Mouse (Mus musculus): Measurements from ENCODE around the gene Aig1. TPM values are rescaled to one million over a fixed set of nuclear protein-coding genes. Genes with fewer than 3 reads are reported as not detected.

The Aig1 gene
- polyA plus RNA-seq, 1 experiment from 2014 or later, result 22.6 TPM

DNA sequence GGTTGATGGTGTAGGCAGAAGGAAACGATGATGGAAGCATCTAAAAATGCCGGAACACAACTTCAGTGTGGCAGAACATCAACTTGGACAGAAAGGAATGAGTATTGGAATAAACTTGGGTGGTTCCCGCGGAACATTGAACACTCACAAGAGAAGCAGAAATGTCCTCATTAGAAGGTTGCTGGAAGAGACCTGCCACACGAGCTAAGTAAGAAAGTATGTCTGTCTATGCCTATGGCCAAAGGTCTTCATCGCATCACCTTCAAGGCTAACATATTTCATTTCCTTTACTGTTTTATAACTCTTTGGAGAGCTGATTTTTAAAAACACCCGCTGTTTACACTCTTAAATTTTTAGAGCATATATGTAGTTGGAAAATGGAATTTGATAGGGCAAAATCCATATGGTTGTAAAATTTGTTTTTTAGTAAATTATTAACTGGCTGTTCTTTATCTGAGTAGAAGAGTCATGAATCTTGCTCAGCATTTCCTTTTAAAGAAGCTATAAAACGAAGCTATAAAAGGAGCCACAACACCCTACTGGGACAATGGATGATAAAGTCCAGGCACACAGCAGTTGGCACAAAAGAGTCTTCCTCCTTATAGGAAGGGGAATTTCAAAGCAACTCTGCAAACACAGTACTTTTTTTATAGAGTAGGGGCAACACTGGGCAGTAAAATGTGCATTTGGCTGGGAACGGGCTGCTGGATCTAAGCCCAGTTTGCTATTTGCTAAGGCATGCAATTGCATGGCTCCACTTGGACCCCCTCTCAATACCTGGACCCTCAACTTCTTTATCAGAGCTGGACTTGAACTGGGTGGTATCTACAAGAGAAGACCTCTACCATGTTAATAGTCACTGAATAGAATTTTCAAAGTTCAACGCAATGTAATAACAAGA, 14.4 kb upstream of the Aig1 start:
- 89% methylated on average over 10 of the region's 10 CpGs for WGBS

DNA sequence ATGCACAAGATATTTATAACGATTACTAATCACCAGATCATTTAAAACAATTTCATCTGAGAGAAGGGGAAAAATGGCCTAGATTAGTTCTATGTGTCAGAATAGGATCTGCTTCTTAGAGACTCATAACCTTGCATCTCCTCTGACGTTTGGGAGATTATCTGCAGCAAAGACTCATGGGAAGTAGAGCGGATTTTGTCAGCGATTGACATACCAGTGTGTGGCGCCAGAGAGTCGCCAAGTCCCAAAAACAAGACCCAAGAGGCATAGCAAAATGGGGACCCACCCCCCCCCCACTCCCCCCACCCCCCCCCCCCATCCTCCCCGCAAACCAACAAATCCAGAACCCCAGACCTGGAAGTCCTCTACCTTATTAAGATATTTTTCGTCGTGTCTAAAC, 13.7 kb upstream of the Aig1 start:
- Histone ChIP-seq H3K4me1 (ENCODE audit: control insufficient read depth, insufficient read depth, low read length) (no peaks in the 10 kb centered on the region), H3K27ac (replicated peaks; ENCODE audit: low read depth, low read length) (no peak overlapping the region), H3K27me3 (ENCODE audit: control insufficient read depth, insufficient read depth, low read length) (no peaks in the 10 kb centered on the region), H3K4me2 (ENCODE audit: low read depth, low read length) (no peak overlapping the region), H3K36me3 (replicated peaks; ENCODE audit: control insufficient read depth, insufficient read depth, low read depth, low read length) (no peaks in the 10 kb centered on the region), H3K9ac (replicated peaks; ENCODE audit: low read length) (no peak overlapping the region), H3K9me3 (replicated peaks; ENCODE audit: control insufficient read depth, low read length) (no peaks in the 10 kb centered on the region), H3K4me3 (ENCODE audit: low read depth, low read length) (no peak overlapping the region)
- no peak for ATAC-seq (replicated peaks; ENCODE audit: insufficient number of reproducible peaks, low FRiP score, low TSS enrichment, low read depth)
- 76% methylated on average over 9 of the region's 9 CpGs for WGBS
- no peak for DNase-seq (ENCODE audit: low spot score)

More for the DNA sequence above, 14.4 kb upstream of the Aig1 start:
- H3K27me3 ChIP-seq (ENCODE audit: control insufficient read depth, insufficient read depth, low read length), result no peaks in the 10 kb centered on the region
- H3K9ac ChIP-seq (replicated peaks; ENCODE audit: low read length), result no peak overlapping the region
- H3K4me1 ChIP-seq (ENCODE audit: control insufficient read depth, insufficient read depth, low read length), result no peaks in the 10 kb centered on the region
- no peaks in the 10 kb centered on the region for H3K9me3 ChIP-seq (replicated peaks; ENCODE audit: control insufficient read depth, low read length)
- H3K4me2 ChIP-seq (ENCODE audit: low read depth, low read length), result no peak overlapping the region
- H3K27ac ChIP-seq (replicated peaks; ENCODE audit: low read depth, low read length), result no peak overlapping the region
- H3K36me3 ChIP-seq (replicated peaks; ENCODE audit: control insufficient read depth, insufficient read depth, low read depth, low read length), result no peaks in the 10 kb centered on the region
- no peak overlapping the region for H3K4me3 ChIP-seq (ENCODE audit: low read depth, low read length)
- DNase-seq (ENCODE audit: low spot score) (no peak), ATAC-seq (replicated peaks; ENCODE audit: insufficient number of reproducible peaks, low FRiP score, low TSS enrichment, low read depth) (no peak)

DNA sequence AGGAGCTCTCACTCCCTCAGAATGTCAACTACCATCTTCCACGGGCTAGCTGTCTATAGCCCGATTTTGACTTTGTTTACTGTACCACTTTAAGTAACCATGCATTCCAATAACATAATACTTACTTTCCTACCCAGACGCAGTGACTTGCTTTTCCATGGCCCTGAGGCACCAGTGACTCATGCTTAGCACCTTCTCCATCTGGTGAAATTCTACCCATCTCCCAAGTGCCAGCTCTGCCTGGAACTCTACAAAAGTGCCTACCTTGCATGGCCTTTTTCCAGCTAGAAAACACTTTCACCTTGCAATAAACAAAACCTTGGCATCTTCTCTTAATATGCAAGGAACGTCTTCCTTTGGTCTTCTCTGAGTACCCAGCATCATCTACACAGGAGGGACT, 9.9 kb upstream of the Aig1 start:
- WGBS, result 84% methylated on average over 4 of the region's 4 CpGs
- Histone ChIP-seq H3K27me3 (ENCODE audit: control insufficient read depth, insufficient read depth, low read length) (no peaks in the 10 kb centered on the region), H3K36me3 (replicated peaks; ENCODE audit: control insufficient read depth, insufficient read depth, low read depth, low read length) (no peaks in the 10 kb centered on the region), H3K27ac (replicated peaks; ENCODE audit: low read depth, low read length) (no peak overlapping the region), H3K4me1 (ENCODE audit: control insufficient read depth, insufficient read depth, low read length) (no peaks in the 10 kb centered on the region), H3K9me3 (replicated peaks; ENCODE audit: control insufficient read depth, low read length) (no peaks in the 10 kb centered on the region), H3K4me3 (ENCODE audit: low read depth, low read length) (no peak overlapping the region), H3K9ac (replicated peaks; ENCODE audit: low read length) (no peak overlapping the region), H3K4me2 (ENCODE audit: low read depth, low read length) (no peak overlapping the region)
- DNase-seq (ENCODE audit: low spot score), result no peak
- ATAC-seq (replicated peaks; ENCODE audit: insufficient number of reproducible peaks, low FRiP score, low TSS enrichment, low read depth), result no peak

DNA sequence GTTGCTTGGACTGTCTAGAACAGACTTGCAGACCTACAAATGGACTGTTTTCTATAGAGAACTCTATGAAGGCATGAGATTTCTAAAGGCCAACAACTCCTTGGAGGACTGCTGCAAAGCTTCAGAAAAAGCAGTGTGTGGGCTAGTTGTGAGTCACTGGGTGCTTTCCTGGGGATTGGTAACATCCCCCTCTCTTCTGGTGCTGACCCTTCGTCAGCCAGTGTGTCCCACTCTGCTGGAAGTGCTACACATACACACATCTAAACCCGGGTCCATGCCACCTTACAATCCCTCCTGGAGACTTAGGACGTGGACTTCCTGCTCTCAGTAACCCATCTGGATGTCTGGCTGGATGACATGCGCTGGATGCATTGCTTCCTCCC, 6.2 kb upstream of the Aig1 start:
- no peak overlapping the region for H3K4me3 ChIP-seq (ENCODE audit: low read depth, low read length)
- DNase-seq (ENCODE audit: low spot score) (no peak), ATAC-seq (replicated peaks; ENCODE audit: insufficient number of reproducible peaks, low FRiP score, low TSS enrichment, low read depth) (no peak)
- no peak overlapping the region for H3K4me2 ChIP-seq (ENCODE audit: low read depth, low read length)
- no peak overlapping the region for H3K9ac ChIP-seq (replicated peaks; ENCODE audit: low read length)
- H3K9me3 ChIP-seq (replicated peaks; ENCODE audit: control insufficient read depth, low read length), result no peaks in the 10 kb centered on the region
- no peak overlapping the region for H3K27ac ChIP-seq (replicated peaks; ENCODE audit: low read depth, low read length)
- WGBS, result 87% methylated on average over 4 of the region's 4 CpGs
- H3K36me3 ChIP-seq (replicated peaks; ENCODE audit: control insufficient read depth, insufficient read depth, low read depth, low read length), result no peaks in the 10 kb centered on the region
- no peaks in the 10 kb centered on the region for H3K27me3 ChIP-seq (ENCODE audit: control insufficient read depth, insufficient read depth, low read length)
- H3K4me1 ChIP-seq (ENCODE audit: control insufficient read depth, insufficient read depth, low read length), result no peaks in the 10 kb centered on the region

DNA sequence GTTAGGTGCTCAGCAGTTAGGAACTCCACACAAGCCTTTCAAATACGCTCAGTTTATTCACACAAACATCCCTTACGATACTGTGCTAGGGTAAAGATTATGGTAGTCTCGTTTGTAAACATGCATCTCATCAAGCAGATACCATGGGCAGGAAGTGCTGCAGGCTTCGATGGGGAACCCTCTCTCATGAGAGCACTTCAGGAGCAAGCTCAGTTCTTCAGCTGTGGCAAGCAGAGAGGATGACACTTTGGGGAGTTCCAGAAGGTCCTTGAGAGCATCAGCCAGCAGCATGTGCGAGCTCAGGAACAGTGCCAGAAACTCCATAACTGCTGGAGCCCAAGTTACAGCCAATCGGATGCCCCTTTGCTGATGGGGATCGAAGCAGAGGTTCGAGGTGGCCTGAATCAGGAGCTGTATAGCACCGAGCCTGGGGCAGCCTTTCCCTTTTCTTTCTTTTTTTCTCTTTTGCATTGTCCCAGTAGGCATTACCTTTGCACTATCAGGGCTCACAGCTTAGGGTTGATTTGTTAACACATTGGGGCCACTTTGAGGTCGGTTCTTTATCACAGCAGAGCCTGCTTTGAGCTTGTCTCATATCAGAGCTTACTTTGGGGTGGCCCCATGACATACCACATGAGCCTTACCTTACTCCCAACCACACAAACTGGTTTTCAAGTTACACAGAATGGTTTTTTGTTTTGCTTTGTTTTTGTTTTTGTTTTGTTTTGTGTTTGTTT, 5.7 kb upstream of the Aig1 start:
- DNase-seq (ENCODE audit: low spot score), result no peak
- Histone ChIP-seq H3K9me3 (replicated peaks; ENCODE audit: control insufficient read depth, low read length) (no peaks in the 10 kb centered on the region), H3K4me3 (ENCODE audit: low read depth, low read length) (no peak overlapping the region), H3K36me3 (replicated peaks; ENCODE audit: control insufficient read depth, insufficient read depth, low read depth, low read length) (no peaks in the 10 kb centered on the region), H3K4me1 (ENCODE audit: control insufficient read depth, insufficient read depth, low read length) (no peaks in the 10 kb centered on the region), H3K27ac (replicated peaks; ENCODE audit: low read depth, low read length) (no peak overlapping the region), H3K4me2 (ENCODE audit: low read depth, low read length) (no peak overlapping the region), H3K27me3 (ENCODE audit: control insufficient read depth, insufficient read depth, low read length) (no peaks in the 10 kb centered on the region), H3K9ac (replicated peaks; ENCODE audit: low read length) (no peak overlapping the region)
- ATAC-seq (replicated peaks; ENCODE audit: insufficient number of reproducible peaks, low FRiP score, low TSS enrichment, low read depth), result no peak
- WGBS, result 80% methylated on average over 10 of the region's 10 CpGs

DNA sequence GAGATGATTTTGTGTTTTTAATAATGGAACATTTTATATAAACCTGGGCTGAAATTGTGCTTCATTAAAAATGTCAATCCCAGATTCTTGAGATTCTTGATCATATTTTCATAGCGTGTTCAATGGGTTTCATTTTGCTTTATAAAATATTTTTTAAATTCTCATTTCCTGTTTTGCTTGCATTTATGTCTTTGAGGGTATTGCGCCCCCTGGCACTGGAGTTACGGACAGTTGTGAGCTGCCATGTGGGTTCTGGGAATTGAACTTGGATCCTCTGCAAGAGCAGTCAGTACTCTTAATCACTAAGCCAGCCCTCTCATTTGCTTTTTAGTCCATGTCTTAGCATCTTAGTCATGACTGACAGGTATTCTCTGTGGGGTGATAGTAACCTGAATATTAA, 1.8 kb upstream of the Aig1 start:
- ATAC-seq (replicated peaks; ENCODE audit: insufficient number of reproducible peaks, low FRiP score, low TSS enrichment, low read depth), result no peak
- Histone ChIP-seq H3K9me3 (replicated peaks; ENCODE audit: control insufficient read depth, low read length) (no peaks in the 10 kb centered on the region), H3K4me1 (ENCODE audit: control insufficient read depth, insufficient read depth, low read length) (no peaks in the 10 kb centered on the region; the same call in 1 of the 2 replicates), H3K4me3 (ENCODE audit: low read depth, low read length) (no peak overlapping the region), H3K36me3 (replicated peaks; ENCODE audit: control insufficient read depth, insufficient read depth, low read depth, low read length) (no peaks in the 10 kb centered on the region), H3K27me3 (ENCODE audit: control insufficient read depth, insufficient read depth, low read length) (no peaks in the 10 kb centered on the region), H3K27ac (replicated peaks; ENCODE audit: low read depth, low read length) (no peak overlapping the region), H3K4me2 (ENCODE audit: low read depth, low read length) (no peak overlapping the region), H3K9ac (replicated peaks; ENCODE audit: low read length) (no peak overlapping the region)
- WGBS, result 80% methylated on average over 3 of the region's 3 CpGs
- no peak for DNase-seq (ENCODE audit: low spot score)

DNA sequence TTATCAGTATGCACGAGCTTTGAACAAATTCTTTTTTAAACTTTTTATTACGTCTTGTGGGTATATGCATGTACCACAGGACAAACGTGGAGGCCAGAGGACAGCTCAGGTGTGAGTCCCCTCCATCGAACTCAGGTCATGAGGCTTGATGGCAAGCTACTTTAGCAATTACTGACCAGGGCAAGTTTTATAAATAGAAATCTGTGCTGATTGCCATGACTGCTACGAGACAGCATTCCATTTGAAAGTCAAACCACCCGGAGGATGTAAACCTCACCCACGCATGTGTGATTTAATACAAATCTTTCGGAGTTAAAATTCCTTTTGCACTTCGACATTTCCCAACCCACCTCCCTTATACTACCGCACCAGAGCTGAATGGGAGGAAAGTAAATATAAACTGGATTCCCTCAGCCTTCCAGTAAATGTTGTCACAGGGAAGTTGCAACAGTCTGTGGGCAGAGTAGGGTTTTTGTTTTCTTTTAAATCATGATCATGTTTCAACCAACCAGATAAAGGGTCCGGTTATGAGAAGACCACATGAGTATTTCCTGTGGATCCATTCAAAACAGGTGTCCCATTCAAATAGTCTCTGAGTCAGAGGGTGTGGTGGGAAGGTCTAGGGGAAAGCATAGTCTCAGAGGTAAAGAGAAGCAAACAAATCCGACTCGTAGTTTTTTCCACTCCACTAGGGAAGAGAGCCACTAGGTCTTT, 699 bp upstream of the Aig1 start:
- Histone ChIP-seq H3K4me3 (ENCODE audit: low read depth, low read length) (peak overlapping the region; percentile 75), H3K9ac (replicated peaks; ENCODE audit: low read length) (peak overlapping the region; percentile 77; the same call in 1 of the 2 replicates), H3K27me3 (ENCODE audit: control insufficient read depth, insufficient read depth, low read length) (no peaks in the 10 kb centered on the region), H3K27ac (replicated peaks; ENCODE audit: low read depth, low read length) (no peak overlapping the region), H3K4me1 (ENCODE audit: control insufficient read depth, insufficient read depth, low read length) (no peaks in the 10 kb centered on the region; the same call in 1 of the 2 replicates), H3K4me2 (ENCODE audit: low read depth, low read length) (peak overlapping the region; percentile 72; the same call in 1 of the 2 replicates), H3K36me3 (replicated peaks; ENCODE audit: control insufficient read depth, insufficient read depth, low read depth, low read length) (no peaks in the 10 kb centered on the region), H3K9me3 (replicated peaks; ENCODE audit: control insufficient read depth, low read length) (no peaks in the 10 kb centered on the region)
- no peak for ATAC-seq (replicated peaks; ENCODE audit: insufficient number of reproducible peaks, low FRiP score, low TSS enrichment, low read depth)
- DNase-seq (ENCODE audit: low spot score), result peak; percentile 22
- 44% methylated on average over 13 of the region's 13 CpGs for WGBS
